8 mouse cellular contexts compared by ENCODE assay signal in genomic region chr2:155929531-155930442, GRCm38 (mm10). TPM values are rescaled to one million over a fixed set of nuclear protein-coding genes. Genes with fewer than 3 reads are reported as not detected.
DNase-seq lines count a peak whose midpoint lies in the region; ATAC-seq lines count a peak whose summit lies in the region.

Gene Uqcc1 (minus strand): TSS chr2:155930310.

- ATAC-seq in common myeloid progenitor, adult 5-6 weeks (replicated peaks; ENCODE audit: low read depth, poor library complexity, severe bottlenecking) = peak; percentile 97

- no peaks in the 10 kb centered on the region for H3K9me3 ChIP-seq in megakaryocyte, embryonic 14.5 days

- peak; percentile 97 for DNase-seq in ZHBTc4 (ENCODE audit: low read depth, low spot score)
- peak; percentile 87 to 88 for DNase-seq in gastrocnemius, adult 8-10 months (ENCODE audit: low spot score in 2 of 2)
- peak; percentile 81 for DNase-seq in hindlimb bud, embryonic 11.5 days (ENCODE audit: extremely low spot score, low read depth, low spot score)
- DNase-seq in left cerebral cortex, adult 8-10 months (ENCODE audit: low spot score in 2 of 2) = peak; percentile 83 to 95
- DNase-seq in right cerebral cortex, postnatal 10 days (ENCODE audit: low spot score in 2 of 2) = peak; percentile 97 to 98
- DNase-seq in urinary bladder, postnatal 25 days (ENCODE audit: low spot score) = peak; percentile 87

- no peaks in the 10 kb centered on the region for H3K27me3 ChIP-seq in megakaryocyte, embryonic 14.5 days (replicated peaks)

- peaks cover 3% of the 10 kb centered on the region for H3K36me3 ChIP-seq in megakaryocyte, embryonic 14.5 days (replicated peaks; ENCODE audit: low read length)

- peaks cover 39% of the 10 kb centered on the region for H3K4me1 ChIP-seq in megakaryocyte, embryonic 14.5 days

- H3K4me3 ChIP-seq in megakaryocyte, embryonic 14.5 days (replicated peaks) = peak within 1 kb of the TSS; percentile 95

RNA-seq across cellular contexts. Expression of gene Uqcc1, which starts in this region (rescaled TPM):
- total RNA-seq in common myeloid progenitor, adult 5-6 weeks (2017) = 58.5 and 105 TPM in 2 replicates
- 100 to 1,000 TPM; 154 to 182 (median 168) TPM for total RNA-seq in gastrocnemius, adult 8-10 months (2022)
- total RNA-seq in left cerebral cortex, adult 8-10 months (2022) = 10 to 100 TPM; 82.6 to 97.0 (median 87.0) TPM
- 2.6 and 2.8 TPM in 2 replicates for polyA plus RNA-seq in megakaryocyte, embryonic 14.5 days (2012; ENCODE audit: insufficient read depth, low replicate concordance)

Comparison
In these comparisons a context has a peak if more than half of its experiments do, and no peak if none do; other contexts are left out.
1. Peak in every context shown above with its lines: DNase-seq, ATAC-seq and H3K4me3 ChIP-seq.